Mouse (Mus musculus) forebrain, embryonic 16.5 days (tissue): ENCODE data around the gene Irf4. TPM values are rescaled to one million over a fixed set of nuclear protein-coding genes. Genes with fewer than 3 reads are reported as not detected.

Experiments used
- ATAC-seq: fragments of 200-750 bp; cut with Nextera tagmentation; 2 replicates; pipeline ENCODE4 v1.8.0; 2017; ENCODE audit warnings: mild to moderate bottlenecking, moderate library complexity
- H3K27ac ChIP-seq: fragments of 300-500 bp; sonication (generic); 2 replicates; pipeline ENCODE4 v1.5.1; 2014; ENCODE audit warnings: low read length, control low read depth
- H3K27me3 ChIP-seq: fragments of 300-500 bp; sonication (generic); replicated peaks from 2 replicates; pipeline ENCODE4 v1.6.1; 2014; ENCODE audit warnings: low read length; ENCODE audit not compliant: control insufficient read depth, insufficient read depth
- H3K36me3 ChIP-seq: fragments of 300-500 bp; sonication (generic); 2 replicates; pipeline ENCODE4 v1.6.1; 2014; ENCODE audit not compliant: control insufficient read depth, insufficient read depth
- H3K4me1 ChIP-seq: fragments of 300-500 bp; sonication (generic); replicated peaks from 2 replicates; pipeline ENCODE4 v1.6.1; 2014; ENCODE audit warnings: low read length; ENCODE audit not compliant: control insufficient read depth, insufficient read depth
- H3K4me2 ChIP-seq: fragments of 300-500 bp; sonication (generic); 2 replicates; pipeline ENCODE4 v1.6.1; 2014; ENCODE audit warnings: mild to moderate bottlenecking, low read length, control low read depth
- H3K4me3 ChIP-seq: fragments of 300-500 bp; sonication (generic); replicated peaks from 2 replicates; pipeline ENCODE4 v1.5.1; 2014; ENCODE audit warnings: mild to moderate bottlenecking, low read length, control low read depth
- H3K9ac ChIP-seq: fragments of 300-500 bp; sonication (generic); replicated peaks from 2 replicates; pipeline ENCODE4 v1.6.1; 2014; ENCODE audit warnings: low read depth, low read length, control low read depth
- H3K9me3 ChIP-seq: fragments of 300-500 bp; sonication (generic); 2 replicates; pipeline ENCODE4 v1.6.1; 2016; ENCODE audit warnings: low read length; ENCODE audit not compliant: control insufficient read depth
- WGBS: fragments of 180-500 bp; shearing (Covaris S2); extraction: QIAGEN DNeasy Blood & Tissue Kit; methylation state at CpG from one replicate; pipeline ENCODE4 v1.1.7; 2014; 5-methylcytosine and 5-hydroxymethylcytosine counted together
- polyA plus RNA-seq: library from polyadenylated mRNA; unstranded; fragments of >200 nt; fragmentation: Nextera tagmentation; extraction: Ambion mirVana; gene quantifications from 2 replicates; pipeline ENCODE4 v1.2.1, GENCODE M21; 2015

Irf4 gene
- polyA plus RNA-seq, 1 experiment from 2014 or later: 0.06 TPM

- no peak overlapping the region for H3K4me2 ChIP-seq
- H3K4me3 ChIP-seq: no peak overlapping the region
- no peaks in the 10 kb centered on the region for H3K36me3 ChIP-seq
- peaks cover 45% of the 10 kb centered on the region for H3K27me3 ChIP-seq
- no peak for ATAC-seq
- no peak overlapping the region for H3K9ac ChIP-seq
- whole genome bisulfite sequencing: 74% methylated on average over 11 of the region's 11 CpGs
- H3K4me1 ChIP-seq: peaks cover 17% of the 10 kb centered on the region
- H3K9me3 ChIP-seq: no peaks in the 10 kb centered on the region
- H3K27ac ChIP-seq: no peak overlapping the region
Measured at GRCm38 (mm10) chr13:30747504-30747903, 1.5 kb upstream of the Irf4 start.

DNA sequence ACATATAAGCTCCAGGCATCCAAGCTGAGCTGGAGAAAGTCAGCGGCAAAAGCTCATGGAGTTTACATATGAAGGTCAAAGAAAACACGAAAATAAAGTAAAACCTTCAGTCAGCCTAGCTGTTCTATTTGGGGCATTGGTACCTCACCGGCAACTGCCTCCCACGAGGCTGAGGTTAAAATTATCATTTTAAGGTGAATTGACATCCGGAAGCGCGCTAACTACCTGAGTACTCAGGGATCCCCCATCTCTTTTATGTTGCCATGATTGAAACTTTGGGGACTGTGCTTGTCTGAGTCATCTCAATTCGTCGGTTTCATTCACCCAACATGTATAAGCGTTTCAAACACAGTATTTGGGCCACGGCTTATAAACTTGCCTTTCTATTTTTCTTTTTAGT is 705 bp upstream of the Irf4 start:
- no peak overlapping the region for H3K27ac ChIP-seq
- H3K9me3 ChIP-seq: no peaks in the 10 kb centered on the region
- WGBS: 55% methylated on average over 11 of the region's 11 CpGs
- no peaks in the 10 kb centered on the region for H3K36me3 ChIP-seq
- peaks cover 50% of the 10 kb centered on the region for H3K27me3 ChIP-seq
- no peak overlapping the region for H3K4me2 ChIP-seq
- no peak for ATAC-seq
- H3K4me1 ChIP-seq: peaks cover 17% of the 10 kb centered on the region
- no peak overlapping the region for H3K9ac ChIP-seq
- no peak overlapping the region for H3K4me3 ChIP-seq

DNA sequence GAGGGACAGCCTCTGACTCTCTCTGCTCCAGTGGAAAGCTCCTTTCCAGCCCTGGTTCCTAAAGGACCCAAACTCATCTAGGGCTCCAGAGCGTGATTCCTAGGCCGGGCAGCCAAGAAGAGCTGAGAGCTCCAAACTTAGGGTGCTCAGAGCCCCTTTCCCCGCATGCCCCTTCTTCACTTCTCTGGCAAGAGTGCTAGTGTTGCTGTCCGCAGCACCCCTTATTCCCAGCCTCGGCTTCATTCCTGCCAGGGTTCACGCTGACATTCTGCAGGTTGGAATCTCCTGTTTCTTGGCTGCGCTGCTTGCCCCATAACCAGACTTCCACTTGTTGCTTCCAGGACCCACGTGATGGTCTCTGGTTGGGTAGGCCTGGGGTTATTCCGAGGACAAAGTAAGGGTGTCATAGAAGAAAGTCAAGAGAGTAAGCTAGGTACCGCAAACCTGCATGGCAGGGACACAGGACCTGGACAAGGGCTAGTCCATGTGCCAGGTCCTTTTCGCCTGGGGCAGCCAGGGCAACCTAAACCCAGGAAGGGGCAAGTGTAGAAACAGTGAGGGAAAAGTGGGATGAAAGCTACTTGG is 623 bp downstream of the Irf4 start:
- H3K27ac ChIP-seq: no peak overlapping the region
- H3K4me1 ChIP-seq: peaks cover 17% of the 10 kb centered on the region
- no peak for ATAC-seq
- no peak overlapping the region for H3K9ac ChIP-seq
- H3K27me3 ChIP-seq: peaks cover 50% of the 10 kb centered on the region
- peak overlapping the region; percentile 56 for H3K4me2 ChIP-seq
- peak overlapping the region; percentile 34 for H3K4me3 ChIP-seq
- no peaks in the 10 kb centered on the region for H3K36me3 ChIP-seq
- no peaks in the 10 kb centered on the region for H3K9me3 ChIP-seq
- WGBS: 4% methylated on average over 11 of the region's 11 CpGs

- no peaks in the 10 kb centered on the region for H3K9me3 ChIP-seq
- peaks cover 50% of the 10 kb centered on the region for H3K27me3 ChIP-seq
- H3K9ac ChIP-seq: no peak overlapping the region
- peak overlapping the region; percentile 52 for H3K4me2 ChIP-seq
- no peak overlapping the region for H3K27ac ChIP-seq
- peak overlapping the region; percentile 34 for H3K4me3 ChIP-seq
- WGBS: 3% methylated on average over 33 of the region's 33 CpGs
- peaks cover 17% of the 10 kb centered on the region for H3K4me1 ChIP-seq
- ATAC-seq: 0 out of 2 replicates have a peak, but pooled peaks have one; percentile 30
- no peaks in the 10 kb centered on the region for H3K36me3 ChIP-seq
Measured at GRCm38 (mm10) chr13:30750461-30751303, 1.7 kb downstream of the Irf4 start.

DNA sequence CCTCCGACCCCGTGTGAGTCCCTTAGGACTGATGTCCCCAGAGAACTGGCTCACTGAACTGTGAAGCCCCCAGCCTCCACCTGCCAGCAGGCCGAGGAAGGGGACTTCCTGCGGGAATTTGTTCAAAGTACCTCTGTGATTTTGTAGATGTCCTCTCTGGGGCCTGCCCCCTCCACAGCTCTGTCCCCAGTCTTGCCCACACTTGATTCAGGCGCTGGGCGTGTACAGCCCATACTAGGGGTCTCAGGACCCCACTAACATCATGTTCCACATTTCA is 2.2 kb downstream of the Irf4 start:
- Histone ChIP-seq H3K27ac (no peak overlapping the region), H3K27me3 (peaks cover 50% of the 10 kb centered on the region), H3K9me3 (no peaks in the 10 kb centered on the region), H3K4me3 (no peak overlapping the region), H3K4me1 (peaks cover 17% of the 10 kb centered on the region), H3K4me2 (no peak overlapping the region), H3K36me3 (no peaks in the 10 kb centered on the region), H3K9ac (no peak overlapping the region)
- no peak for ATAC-seq
- WGBS: 26% methylated on average over 6 of the region's 6 CpGs

GRCm38 (mm10) chr13:30752581-30753187 is 3.7 kb downstream of the Irf4 start:
- Histone ChIP-seq H3K4me3 (no peak overlapping the region), H3K4me1 (peaks cover 17% of the 10 kb centered on the region), H3K27me3 (peaks cover 46% of the 10 kb centered on the region), H3K4me2 (no peak overlapping the region), H3K9ac (no peak overlapping the region), H3K9me3 (no peaks in the 10 kb centered on the region), H3K36me3 (no peaks in the 10 kb centered on the region), H3K27ac (no peak overlapping the region)
- WGBS: 80% methylated on average over 4 of the region's 4 CpGs
- no peak for ATAC-seq

DNA sequence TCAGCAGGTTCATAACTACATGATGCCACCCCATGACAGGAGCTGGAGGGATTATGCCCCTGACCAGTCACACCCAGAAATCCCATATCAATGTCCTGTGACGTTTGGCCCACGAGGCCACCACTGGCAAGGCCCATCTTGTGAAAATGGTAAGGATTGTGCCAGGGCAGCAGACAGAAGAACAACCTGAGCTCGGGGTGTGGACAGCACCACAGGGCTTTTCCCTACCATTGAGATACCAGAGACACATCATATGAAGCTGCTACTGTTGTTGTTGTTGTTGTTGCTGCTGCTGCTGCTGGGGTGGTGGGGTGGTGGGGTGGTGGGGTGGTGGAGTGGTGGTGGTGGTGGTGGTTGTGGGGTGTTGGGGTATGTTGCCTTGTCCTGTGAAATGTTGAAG is 4.4 kb downstream of the Irf4 start:
- 75% methylated on average over 3 of the region's 3 CpGs for WGBS
- no peak overlapping the region for H3K4me3 ChIP-seq
- no peak for ATAC-seq

GRCm38 (mm10) chr13:30754066-30754465 is 5.0 kb downstream of the Irf4 start:
- Histone ChIP-seq H3K36me3 (no peaks in the 10 kb centered on the region), H3K4me2 (no peak overlapping the region), H3K9me3 (no peaks in the 10 kb centered on the region), H3K27me3 (peaks cover 34% of the 10 kb centered on the region), H3K9ac (no peak overlapping the region), H3K27ac (no peak overlapping the region), H3K4me3 (no peak overlapping the region), H3K4me1 (peaks cover 13% of the 10 kb centered on the region)
- no peak for ATAC-seq
- WGBS: 81% methylated on average over 4 of the region's 4 CpGs

More for the DNA sequence above, 4.4 kb downstream of the Irf4 start:
- no peak overlapping the region for H3K27ac ChIP-seq
- H3K4me2 ChIP-seq: no peak overlapping the region
- H3K9ac ChIP-seq: no peak overlapping the region
- H3K9me3 ChIP-seq: no peaks in the 10 kb centered on the region
- no peaks in the 10 kb centered on the region for H3K36me3 ChIP-seq
- H3K4me1 ChIP-seq: peaks cover 17% of the 10 kb centered on the region
- H3K27me3 ChIP-seq: peaks cover 39% of the 10 kb centered on the region

GRCm38 (mm10) chr13:30754825-30755476 is 5.9 kb downstream of the Irf4 start:
- peaks cover 9% of the 10 kb centered on the region for H3K4me1 ChIP-seq
- no peak overlapping the region for H3K4me3 ChIP-seq
- H3K9ac ChIP-seq: no peak overlapping the region
- H3K9me3 ChIP-seq: no peaks in the 10 kb centered on the region
- peaks cover 25% of the 10 kb centered on the region for H3K27me3 ChIP-seq
- no peaks in the 10 kb centered on the region for H3K36me3 ChIP-seq
- ATAC-seq: no peak
- no peak overlapping the region for H3K27ac ChIP-seq
- H3K4me2 ChIP-seq: no peak overlapping the region
- 86% methylated on average over 10 of the region's 10 CpGs for WGBS
